Mouse (Mus musculus): ENCODE results near the gene Lrrc1.

DNA sequence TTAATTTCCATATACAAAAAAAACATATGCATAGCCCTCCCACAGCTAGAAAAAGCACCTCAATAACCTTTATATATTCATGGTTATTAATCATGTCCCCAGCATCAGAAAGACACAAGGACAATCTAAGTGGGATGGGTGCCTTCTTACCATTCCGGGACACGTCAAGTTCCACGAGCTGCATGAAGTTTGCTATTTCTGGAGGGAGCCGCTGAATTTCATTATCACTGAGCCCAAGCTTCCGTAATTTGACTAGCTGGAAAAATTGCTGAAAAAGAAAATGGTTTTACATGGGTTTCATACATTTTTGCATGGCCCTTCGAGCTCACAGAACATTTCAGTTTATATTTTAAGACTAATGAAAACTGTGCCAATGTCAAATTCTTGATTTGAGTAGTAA, 45.6 kb downstream of the Lrrc1 start:
- TF ChIP-seq CTCF (IDR thresholded peaks at IDR 0.05; ENCODE audit: control insufficient read depth, insufficient read depth, insufficient read length) = no peak
- TF ChIP-seq MYOD1 (IDR thresholded peaks at IDR 0.05; ENCODE audit: control insufficient read depth, insufficient read length, low read depth) = no peak
